Mouse (Mus musculus) activated CD4-positive, CD25-positive, alpha-beta regulatory T cell, adult 9 weeks (primary cell): ENCODE measurements around the gene Cops9. TPM values are rescaled to one million over a fixed set of nuclear protein-coding genes. Genes with fewer than 3 reads are reported as not detected.

ENCODE experiments used
- polyA plus RNA-seq: library from polyadenylated mRNA; unstranded; fragments of 100-300 nt; shearing (Covaris generic); gene quantifications from one replicate; pipeline ENCODE4 v1.2.1, GENCODE M21; 2017

Gene Cops9
- polyA plus RNA-seq = 267 TPM

GRCm38 (mm10) chr1:92641514-92642272, at the start of gene Cops9:
TSS of gene Cops9 (minus strand) at chr1:92641985.

DNA sequence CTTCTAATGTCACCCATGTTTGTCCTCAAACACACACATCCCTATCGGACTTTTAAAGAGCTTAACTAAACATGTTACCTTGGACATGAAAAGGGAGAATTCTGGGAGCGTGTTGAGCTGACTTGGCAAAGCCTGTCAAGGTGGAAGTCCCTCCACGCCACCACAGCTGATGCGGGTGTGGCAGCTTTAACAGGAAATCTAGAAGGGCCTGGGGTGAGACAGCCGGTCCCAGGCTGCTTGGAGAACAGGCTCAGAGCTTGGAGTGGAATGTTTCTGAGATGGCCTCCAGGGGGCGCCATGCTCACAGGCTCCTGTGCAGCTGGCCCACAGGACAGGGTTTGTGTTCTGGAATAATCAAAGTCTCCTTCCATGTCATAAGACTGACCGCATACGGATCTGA, 6.9 kb upstream of the Cops9 start, which contains the start of gene Otos:
Gene Otos (minus strand): TSS at position 169 of the 400 bp plus-strand sequence.

GRCm38 (mm10) chr1:92617488-92617887, 24.3 kb downstream of the Cops9 start, which contains the start of gene Olfr12:
TSS of gene Olfr12 (plus strand) at chr1:92617788.

GRCm38 (mm10) chr1:92605482-92605881, 36.3 kb downstream of the Cops9 start, which contains the start of gene Olfr1410:
TSS of gene Olfr1410 (plus strand) at chr1:92605782.

DNA sequence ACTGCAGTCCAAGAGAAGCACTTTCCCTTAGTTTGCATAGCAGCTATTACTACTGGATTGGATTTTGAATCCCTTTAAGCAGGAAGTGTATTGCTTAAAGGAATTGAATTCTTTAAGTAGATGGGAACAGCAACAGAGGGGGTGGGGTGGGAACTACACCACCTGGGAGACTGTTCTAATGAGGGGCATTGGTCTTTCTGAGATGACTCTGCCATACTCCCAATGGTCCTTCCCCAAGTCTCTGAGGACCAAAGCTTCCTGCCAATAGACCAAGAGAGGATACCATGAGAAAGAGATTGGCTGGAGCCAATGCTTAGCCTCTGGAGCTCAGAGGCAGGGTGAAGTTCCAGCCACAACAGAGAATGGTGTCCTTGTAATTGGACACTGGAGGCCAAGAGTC, 47.7 kb downstream of the Cops9 start, which contains the start of gene Olfr1411:
Gene Olfr1411 (plus strand): TSS at position 301 of the 400 bp plus-strand sequence.

Other genes with a start within 250 kb of the Cops9 start
- 240 TPM for gene Ndufa10, start 168.1 kb downstream of the Cops9 start, polyA plus RNA-seq
- gene Olfr1416, start 156.9 kb downstream of the Cops9 start, polyA plus RNA-seq = not detected
- gene Olfr1415, start 145.9 kb downstream of the Cops9 start, polyA plus RNA-seq = not detected
- not detected for gene Olfr1414, start 123.3 kb downstream of the Cops9 start, polyA plus RNA-seq
- gene Olfr1413, start 70.7 kb downstream of the Cops9 start, polyA plus RNA-seq = not detected
- not detected for gene Olfr1412, start 56.2 kb downstream of the Cops9 start, polyA plus RNA-seq
- gene Olfr1411, start 47.6 kb downstream of the Cops9 start, polyA plus RNA-seq = not detected
- gene Olfr1410, start 36.2 kb downstream of the Cops9 start, polyA plus RNA-seq = not detected
- not detected for gene Olfr12, start 24.2 kb downstream of the Cops9 start, polyA plus RNA-seq
- gene Otos, start 6.9 kb upstream of the Cops9 start, polyA plus RNA-seq = 1.2 TPM
- gene Gpc1, start 189.7 kb upstream of the Cops9 start, polyA plus RNA-seq = 1.0 TPM